Comparison of ENCODE assay signal across 12 mouse cellular contexts in genomic region chr4:133480754-133481153, GRCm38 (mm10). TPM values are rescaled to one million over a fixed set of nuclear protein-coding genes. Genes with fewer than 3 reads are reported as not detected.
DNase-seq lines count a peak whose midpoint lies in the region; ATAC-seq lines count a peak whose summit lies in the region.
"Had no signal": no experiment of that assay in that cellular context is flagged by ENCODE, and none has a peak within 500 bp of the region (broad histone marks: within the 10 kb centered on the region; RNA-seq: fewer than 3 reads in every experiment).

No protein-coding gene starts in this region.

- H3K27ac ChIP-seq in heart, embryonic 11.5 days (ENCODE audit: low read depth, low read length): no peak overlapping the region
- H3K27ac ChIP-seq in lung, embryonic 15.5 days: no peak overlapping the region
- H3K27ac ChIP-seq in embryonic facial prominence, embryonic 11.5 days (replicated peaks; ENCODE audit: low read depth, low read length): no peak overlapping the region
- no peak overlapping the region for H3K27ac ChIP-seq in liver, embryonic 16.5 days (ENCODE audit: low read length)

- no peak for DNase-seq in heart, postnatal 14 days
- DNase-seq in lung, postnatal 25 days (ENCODE audit: low spot score): no peak
- no peak for DNase-seq in embryonic facial prominence, embryonic 11.5 days (ENCODE audit: low spot score)
- DNase-seq in adrenal gland, adult (ENCODE audit: inconsistent age in 2 of 2, low spot score in 1 of 2): no peak
- no peak for DNase-seq in retina, postnatal 1 day
- DNase-seq: adrenal gland, postnatal 10 days; cerebellum, postnatal 10 days; right cerebral cortex, postnatal 25 days had no signal

- H3K36me3 ChIP-seq in heart, embryonic 11.5 days (ENCODE audit: control insufficient read depth, insufficient read depth, low read length): no peaks in the 10 kb centered on the region
- no peaks in the 10 kb centered on the region for H3K36me3 ChIP-seq in lung, embryonic 15.5 days
- H3K36me3 ChIP-seq in embryonic facial prominence, embryonic 11.5 days (replicated peaks; ENCODE audit: control insufficient read depth, insufficient read depth, low read depth, low read length): no peaks in the 10 kb centered on the region
- no peaks in the 10 kb centered on the region for H3K36me3 ChIP-seq in liver, embryonic 16.5 days (ENCODE audit: control insufficient read depth, insufficient read depth)

- peak overlapping the region; percentile 78 for H3K4me2 ChIP-seq in heart, embryonic 11.5 days
- H3K4me2 ChIP-seq in lung, embryonic 15.5 days: peak overlapping the region; percentile 63
- H3K4me2 ChIP-seq in embryonic facial prominence, embryonic 11.5 days (ENCODE audit: low read depth, low read length): no peak overlapping the region; the same call in 1 of the 2 replicates
- H3K4me2 ChIP-seq in liver, embryonic 16.5 days (ENCODE audit: low read depth, low read length): peak overlapping the region; percentile 75

- WGBS in heart, embryonic 11.5 days (ENCODE audit: insufficient replicate concordance): 34% methylated on average over 6 of the region's 6 CpGs
- 43% methylated on average over 6 of the region's 6 CpGs for WGBS in lung, embryonic 15.5 days
- 29% methylated on average over 6 of the region's 6 CpGs for WGBS in embryonic facial prominence, embryonic 11.5 days
- 55% methylated on average over 6 of the region's 6 CpGs for WGBS in liver, embryonic 16.5 days (ENCODE audit: insufficient replicate concordance)

- peaks cover 38% of the 10 kb centered on the region for H3K27me3 ChIP-seq in heart, embryonic 11.5 days (ENCODE audit: control insufficient read depth, insufficient read depth, low read length)
- H3K27me3 ChIP-seq in lung, embryonic 15.5 days: peaks cover 46% of the 10 kb centered on the region
- H3K27me3 ChIP-seq in embryonic facial prominence, embryonic 11.5 days (ENCODE audit: control insufficient read depth, insufficient read depth, low read length): peaks cover 11% of the 10 kb centered on the region
- peaks cover 65% of the 10 kb centered on the region for H3K27me3 ChIP-seq in liver, embryonic 16.5 days (ENCODE audit: control insufficient read depth, insufficient read depth, low read depth, low read length)

- no peak for ATAC-seq in heart, embryonic 11.5 days (replicated peaks; ENCODE audit: insufficient number of reproducible peaks, low FRiP score, low TSS enrichment)
- no peak for ATAC-seq in lung, embryonic 15.5 days (ENCODE audit: borderline replicate concordance, extremely low read depth, low FRiP score, low TSS enrichment)
- ATAC-seq in embryonic facial prominence, embryonic 11.5 days (replicated peaks; ENCODE audit: insufficient number of reproducible peaks, low FRiP score, low TSS enrichment, low read depth): no peak
- ATAC-seq in liver, embryonic 16.5 days (ENCODE audit: low read depth): no peak

- H3K4me1 ChIP-seq in heart, embryonic 11.5 days (ENCODE audit: control insufficient read depth, insufficient read depth, low read length): peaks cover 19% of the 10 kb centered on the region
- peaks cover 21% of the 10 kb centered on the region for H3K4me1 ChIP-seq in lung, embryonic 15.5 days
- H3K4me1 ChIP-seq in embryonic facial prominence, embryonic 11.5 days (ENCODE audit: control insufficient read depth, insufficient read depth, low read length): peaks cover 2% of the 10 kb centered on the region; the same call in 1 of the 2 replicates
- peaks cover 10% of the 10 kb centered on the region for H3K4me1 ChIP-seq in liver, embryonic 16.5 days (ENCODE audit: control insufficient read depth, low read depth, low read length)

- no peaks in the 10 kb centered on the region for H3K9me3 ChIP-seq in heart, embryonic 11.5 days (replicated peaks; ENCODE audit: control insufficient read depth, low read length)
- H3K9me3 ChIP-seq in lung, embryonic 15.5 days: no peaks in the 10 kb centered on the region
- no peaks in the 10 kb centered on the region for H3K9me3 ChIP-seq in embryonic facial prominence, embryonic 11.5 days (replicated peaks; ENCODE audit: control insufficient read depth, low read length)
- no peaks in the 10 kb centered on the region for H3K9me3 ChIP-seq in liver, embryonic 16.5 days (replicated peaks; ENCODE audit: control insufficient read depth, low read length)

- H3K9ac ChIP-seq in heart, embryonic 11.5 days (ENCODE audit: low read depth, low read length): no peak overlapping the region; the same call in 1 of the 2 replicates
- H3K9ac ChIP-seq in lung, embryonic 15.5 days: no peak overlapping the region
- no peak overlapping the region for H3K9ac ChIP-seq in embryonic facial prominence, embryonic 11.5 days (replicated peaks; ENCODE audit: low read length)
- H3K9ac ChIP-seq in liver, embryonic 16.5 days (ENCODE audit: low read depth, low read length): no peak overlapping the region

- intact Hi-C loops in heart, postnatal 14 days (cut with DNase I): no loop called here

- no peak overlapping the region for H3K4me3 ChIP-seq in heart, embryonic 11.5 days (ENCODE audit: low read depth, low read length)
- peak overlapping the region; percentile 45; the same call in 1 of the 2 replicates for H3K4me3 ChIP-seq in lung, embryonic 15.5 days
- 0 out of 2 replicates have a peak overlapping the region, but pooled peaks have one; percentile 41 for H3K4me3 ChIP-seq in embryonic facial prominence, embryonic 11.5 days (ENCODE audit: low read depth, low read length)
- no peak overlapping the region for H3K4me3 ChIP-seq in liver, embryonic 16.5 days (ENCODE audit: low read depth, low read length)

RNA-seq across cellular contexts. Expression of gene Tent5b, which starts 0.8 kb away (rescaled TPM):
- 0.47 and 0.83 TPM in 2 replicates for polyA plus RNA-seq in heart, embryonic 11.5 days (2014; fragmentation: Nextera tagmentation; extraction: Ambion mirVana)
- total RNA-seq in heart, postnatal 14 days (2021): 1 to 10 TPM; 3.5 to 5.1 TPM
- polyA plus RNA-seq in lung, embryonic 15.5 days (2015; fragmentation: Nextera tagmentation; extraction: Ambion mirVana): 1.5 and 1.9 TPM in 2 replicates
- polyA plus RNA-seq in embryonic facial prominence, embryonic 11.5 days (2014; fragmentation: Nextera tagmentation; extraction: Ambion mirVana): 0.71 and 0.93 TPM in 2 replicates
- polyA plus RNA-seq in liver, embryonic 16.5 days (2015; fragmentation: Nextera tagmentation; extraction: Ambion mirVana): 0.09 and 0.12 TPM in 2 replicates
- polyA plus RNA-seq: CD4-positive, CD25-positive, alpha-beta regulatory T cell, adult 4 months had no signal

RNA-seq across cellular contexts. Expression of gene Trnp1, which starts 17.6 kb away (rescaled TPM):
- 0.94 and 1.4 TPM in 2 replicates for polyA plus RNA-seq in heart, embryonic 11.5 days (2014; fragmentation: Nextera tagmentation; extraction: Ambion mirVana)
- total RNA-seq in heart, postnatal 14 days (2021): 1 to 10 TPM; 1.6 to 3.1 TPM
- 0.79 and 1.2 TPM in 2 replicates for polyA plus RNA-seq in lung, embryonic 15.5 days (2015; fragmentation: Nextera tagmentation; extraction: Ambion mirVana)
- polyA plus RNA-seq in embryonic facial prominence, embryonic 11.5 days (2014; fragmentation: Nextera tagmentation; extraction: Ambion mirVana): 2.0 and 2.8 TPM in 2 replicates
- polyA plus RNA-seq in liver, embryonic 16.5 days (2015; fragmentation: Nextera tagmentation; extraction: Ambion mirVana): not detected in 2 replicates
- polyA plus RNA-seq: CD4-positive, CD25-positive, alpha-beta regulatory T cell, adult 4 months had no signal

RNA-seq across cellular contexts. Expression of gene Kdf1, which starts 38.0 kb away (rescaled TPM):
- 0.77 and 0.80 TPM in 2 replicates for polyA plus RNA-seq in heart, embryonic 11.5 days (2014; fragmentation: Nextera tagmentation; extraction: Ambion mirVana)
- total RNA-seq in heart, postnatal 14 days (2021): not detected
- 29.2 and 29.7 TPM in 2 replicates for polyA plus RNA-seq in lung, embryonic 15.5 days (2015; fragmentation: Nextera tagmentation; extraction: Ambion mirVana)
- 7.6 and 8.0 TPM in 2 replicates for polyA plus RNA-seq in embryonic facial prominence, embryonic 11.5 days (2014; fragmentation: Nextera tagmentation; extraction: Ambion mirVana)
- polyA plus RNA-seq in liver, embryonic 16.5 days (2015; fragmentation: Nextera tagmentation; extraction: Ambion mirVana): 1.4 and 2.6 TPM in 2 replicates

Comparison
In these comparisons a context has a peak if more than half of its experiments do, and no peak if none do; other contexts are left out.
1. H3K4me3 ChIP-seq: peak in lung, embryonic 15.5 days (single experiment) and embryonic facial prominence, embryonic 11.5 days (single experiment); none in heart, embryonic 11.5 days (single experiment) and liver, embryonic 16.5 days (single experiment).